ENCODE assay signal across 24 mouse cellular contexts in genomic region chr4:114844600-114844999, GRCm38 (mm10). TPM values are rescaled to one million over a fixed set of nuclear protein-coding genes. Genes with fewer than 3 reads are reported as not detected.
DNase-seq lines count a peak whose midpoint lies in the region; ATAC-seq lines count a peak whose summit lies in the region.
"Had no signal": no experiment of that assay in that cellular context is flagged by ENCODE, and none has a peak within 500 bp of the region (broad histone marks: within the 10 kb centered on the region; RNA-seq: fewer than 3 reads in every experiment).

No protein-coding gene starts in this region.

- H3K9ac ChIP-seq in heart, embryonic 12.5 days, result no peak overlapping the region
- no peak overlapping the region for H3K9ac ChIP-seq in midbrain, embryonic 11.5 days (ENCODE audit: low read length)
- H3K9ac ChIP-seq in midbrain, embryonic 15.5 days, result no peak overlapping the region
- H3K9ac ChIP-seq: embryonic facial prominence, embryonic 13.5 days; embryonic facial prominence, embryonic 15.5 days; forebrain, embryonic 12.5 days had no signal

- H3K9me3 ChIP-seq in heart, embryonic 12.5 days (replicated peaks), result peaks cover 7% of the 10 kb centered on the region
- no peaks in the 10 kb centered on the region for H3K9me3 ChIP-seq in midbrain, embryonic 11.5 days (ENCODE audit: control insufficient read depth, low read length)
- no peaks in the 10 kb centered on the region for H3K9me3 ChIP-seq in midbrain, embryonic 15.5 days
- H3K9me3 ChIP-seq: embryonic facial prominence, embryonic 13.5 days; embryonic facial prominence, embryonic 15.5 days; forebrain, embryonic 12.5 days had no signal

- H3K4me2 ChIP-seq in heart, embryonic 12.5 days, result no peak overlapping the region
- no peak overlapping the region for H3K4me2 ChIP-seq in midbrain, embryonic 11.5 days
- no peak overlapping the region for H3K4me2 ChIP-seq in midbrain, embryonic 15.5 days
- H3K4me2 ChIP-seq: embryonic facial prominence, embryonic 13.5 days; embryonic facial prominence, embryonic 15.5 days; forebrain, embryonic 12.5 days had no signal

- peak; percentile 48; the same call in 1 of the 2 replicates for ATAC-seq in heart, embryonic 12.5 days (ENCODE audit: insufficient number of reproducible peaks, low FRiP score)
- no peak for ATAC-seq in midbrain, embryonic 11.5 days (ENCODE audit: low FRiP score)
- ATAC-seq in midbrain, embryonic 15.5 days (replicated peaks), result no peak
- ATAC-seq: forebrain, embryonic 14.5 days; forebrain, embryonic 16.5 days had no signal

- H3K27me3 ChIP-seq in heart, embryonic 12.5 days (replicated peaks), result peaks cover 74% of the 10 kb centered on the region
- peaks cover 26% of the 10 kb centered on the region for H3K27me3 ChIP-seq in midbrain, embryonic 11.5 days (ENCODE audit: control insufficient read depth, insufficient read depth, low read length)
- H3K27me3 ChIP-seq in midbrain, embryonic 15.5 days (replicated peaks), result peaks cover 43% of the 10 kb centered on the region

- WGBS in heart, embryonic 12.5 days, result 8% methylated on average over 1 of the region's 1 CpGs
- WGBS in midbrain, embryonic 11.5 days, result 50% methylated on average over 1 of the region's 1 CpGs
- 55% methylated on average over 1 of the region's 1 CpGs for WGBS in midbrain, embryonic 15.5 days

- DNase-seq in heart, adult 9 months (ENCODE audit: low spot score in 2 of 2), result no peak
- peak; percentile 78 for DNase-seq in midbrain, embryonic 11.5 days (ENCODE audit: low spot score, missing footprints)
- DNase-seq: adrenal gland, adult 2 months; adrenal gland, postnatal 10 days; adrenal gland, postnatal 25 days; cerebellum, adult 11 months; cerebellum, adult 18-20 months; cerebellum, adult 8-10 months; cerebellum, adult 9-11 months; cerebellum, postnatal 14 days; cerebellum, postnatal 36 days; embryo, embryonic 11 days had no signal

- H3K4me1 ChIP-seq in heart, embryonic 12.5 days (replicated peaks), result peaks cover 11% of the 10 kb centered on the region
- H3K4me1 ChIP-seq in midbrain, embryonic 11.5 days (ENCODE audit: control insufficient read depth, insufficient read depth, low read length), result peaks cover 9% of the 10 kb centered on the region
- H3K4me1 ChIP-seq in midbrain, embryonic 15.5 days, result peaks cover 12% of the 10 kb centered on the region

- H3K4me3 ChIP-seq in heart, embryonic 12.5 days, result no peak overlapping the region
- no peak overlapping the region for H3K4me3 ChIP-seq in midbrain, embryonic 11.5 days (ENCODE audit: low read depth, low read length)
- no peak overlapping the region for H3K4me3 ChIP-seq in midbrain, embryonic 15.5 days
- H3K4me3 ChIP-seq: embryonic facial prominence, embryonic 13.5 days; embryonic facial prominence, embryonic 15.5 days; erythroblast, embryonic 14.5 days; forebrain, embryonic 10.5 days; forebrain, embryonic 12.5 days had no signal

- no peak overlapping the region for H3K27ac ChIP-seq in heart, embryonic 12.5 days (ENCODE audit: poor library complexity, severe bottlenecking)
- no peak overlapping the region for H3K27ac ChIP-seq in midbrain, embryonic 11.5 days (ENCODE audit: low read depth, low read length)
- H3K27ac ChIP-seq in midbrain, embryonic 15.5 days, result no peak overlapping the region
- H3K27ac ChIP-seq: embryonic facial prominence, embryonic 13.5 days; embryonic facial prominence, embryonic 15.5 days; forebrain, embryonic 10.5 days; forebrain, embryonic 12.5 days had no signal

- H3K36me3 ChIP-seq in heart, embryonic 12.5 days, result no peaks in the 10 kb centered on the region
- H3K36me3 ChIP-seq in midbrain, embryonic 11.5 days (ENCODE audit: control insufficient read depth, insufficient read depth, low read length), result no peaks in the 10 kb centered on the region
- H3K36me3 ChIP-seq in midbrain, embryonic 15.5 days (replicated peaks), result no peaks in the 10 kb centered on the region
- H3K36me3 ChIP-seq: embryonic facial prominence, embryonic 13.5 days; embryonic facial prominence, embryonic 15.5 days; forebrain, embryonic 10.5 days; forebrain, embryonic 12.5 days had no signal

RNA-seq across cellular contexts. Expression of gene Gm12830, which starts 23.1 kb away (rescaled TPM):
- polyA plus RNA-seq in heart, embryonic 12.5 days (2016; fragmentation: Nextera tagmentation; extraction: Ambion mirVana), result not detected in 2 replicates
- polyA plus RNA-seq in midbrain, embryonic 11.5 days (2014; fragmentation: Nextera tagmentation; extraction: Ambion mirVana), result not detected in 2 replicates
- not detected in 2 replicates for polyA plus RNA-seq in midbrain, embryonic 15.5 days (2015; fragmentation: Nextera tagmentation; extraction: Ambion mirVana)
- polyA plus RNA-seq: adrenal gland, adult 2 months; brain, embryonic 14.5 days; C2C12; embryonic facial prominence, embryonic 11.5 days; embryonic facial prominence, embryonic 13.5 days; embryonic facial prominence, embryonic 15.5 days; erythroblast, embryonic 14.5 days; forebrain, embryonic 10.5 days; forebrain, embryonic 14.5 days; forebrain, embryonic 16.5 days had no signal
